ENCODE assay signal across 8 mouse cellular contexts in genomic region chr7:127709261-127709979, GRCm38 (mm10). TPM values are rescaled to one million over a fixed set of nuclear protein-coding genes. Genes with fewer than 3 reads are reported as not detected.
DNase-seq lines count a peak whose midpoint lies in the region; ATAC-seq and TF ChIP-seq lines count a peak whose summit lies in the region.

No protein-coding gene starts in this region.

- peak overlapping the region; percentile 100 for H3K27ac ChIP-seq in kidney, embryonic 15.5 days
- peak overlapping the region; percentile 99 for H3K27ac ChIP-seq in embryonic facial prominence, embryonic 12.5 days
- peak overlapping the region; percentile 98; the same call in 1 of the 2 replicates for H3K27ac ChIP-seq in intestine, embryonic 14.5 days (ENCODE audit: low read depth)
- peak overlapping the region; percentile 43; the same call in 1 of the 2 replicates for H3K27ac ChIP-seq in midbrain, postnatal 0 days (ENCODE audit: low read depth, low read length)

- intact Hi-C loops in left cerebral cortex, postnatal 4 days (cut with DNase I), result loop anchor here (2.0 kb wide), 1 partner anchor 31 kb away; no protein-coding TSS in a partner anchor

- no peak for ATAC-seq in kidney, embryonic 15.5 days (replicated peaks; ENCODE audit: low FRiP score)
- no peak for ATAC-seq in embryonic facial prominence, embryonic 12.5 days (ENCODE audit: insufficient number of reproducible peaks, insufficient read depth, low FRiP score, low TSS enrichment)
- no peak for ATAC-seq in intestine, embryonic 14.5 days (replicated peaks; ENCODE audit: low FRiP score, low TSS enrichment, low read depth)
- no peak for ATAC-seq in midbrain, postnatal 0 days (ENCODE audit: low FRiP score)

- peaks cover 22% of the 10 kb centered on the region for H3K36me3 ChIP-seq in kidney, embryonic 15.5 days
- peaks cover 18% of the 10 kb centered on the region for H3K36me3 ChIP-seq in embryonic facial prominence, embryonic 12.5 days
- H3K36me3 ChIP-seq in intestine, embryonic 14.5 days (ENCODE audit: control insufficient read depth, insufficient read depth, low read length), result peaks cover 23% of the 10 kb centered on the region
- peaks cover 16% of the 10 kb centered on the region; the same call in 1 of the 2 replicates for H3K36me3 ChIP-seq in midbrain, postnatal 0 days (ENCODE audit: insufficient read depth, low read length)

- 72% methylated on average over 5 of the region's 5 CpGs for WGBS in kidney, embryonic 15.5 days
- WGBS in embryonic facial prominence, embryonic 12.5 days, result 72% methylated on average over 5 of the region's 5 CpGs
- 67% methylated on average over 5 of the region's 5 CpGs for WGBS in intestine, embryonic 14.5 days
- WGBS in midbrain, postnatal 0 days, result 77% methylated on average over 5 of the region's 5 CpGs

- no peaks in the 10 kb centered on the region for H3K9me3 ChIP-seq in kidney, embryonic 15.5 days (replicated peaks)
- H3K9me3 ChIP-seq in embryonic facial prominence, embryonic 12.5 days, result no peaks in the 10 kb centered on the region
- no peaks in the 10 kb centered on the region for H3K9me3 ChIP-seq in intestine, embryonic 14.5 days (ENCODE audit: control insufficient read depth, low read length)
- no peaks in the 10 kb centered on the region for H3K9me3 ChIP-seq in midbrain, postnatal 0 days (ENCODE audit: low read length)

- H3K4me2 ChIP-seq in kidney, embryonic 15.5 days, result peak overlapping the region; percentile 79
- peak overlapping the region; percentile 61 for H3K4me2 ChIP-seq in embryonic facial prominence, embryonic 12.5 days (replicated peaks)
- H3K4me2 ChIP-seq in intestine, embryonic 14.5 days (ENCODE audit: low read length), result peak overlapping the region; percentile 73
- peak overlapping the region; percentile 65 for H3K4me2 ChIP-seq in midbrain, postnatal 0 days (ENCODE audit: low read depth, low read length, poor library complexity, severe bottlenecking)

- H3K9ac ChIP-seq in kidney, embryonic 15.5 days, result peak overlapping the region; percentile 78
- H3K9ac ChIP-seq in embryonic facial prominence, embryonic 12.5 days, result peak overlapping the region; percentile 92
- H3K9ac ChIP-seq in intestine, embryonic 14.5 days (ENCODE audit: low read length), result peak overlapping the region; percentile 83; the same call in 1 of the 2 replicates
- H3K9ac ChIP-seq in midbrain, postnatal 0 days (replicated peaks; ENCODE audit: low read length, poor library complexity, severe bottlenecking), result 0 out of 2 replicates have a peak overlapping the region, but pooled peaks have one; percentile 95

- no peak for TF ChIP-seq CTCF in midbrain, postnatal 0 days (IDR thresholded peaks at IDR 0.05)

- H3K4me3 ChIP-seq in kidney, embryonic 15.5 days (replicated peaks), result peak overlapping the region; percentile 85
- H3K4me3 ChIP-seq in embryonic facial prominence, embryonic 12.5 days, result peak overlapping the region; percentile 80
- H3K4me3 ChIP-seq in intestine, embryonic 14.5 days (ENCODE audit: low read depth, low read length), result peak overlapping the region; percentile 63
- peak overlapping the region; percentile 88 for H3K4me3 ChIP-seq in midbrain, postnatal 0 days (ENCODE audit: low read depth, low read length)

- no peak for DNase-seq in kidney, postnatal 14 days
- no peak for DNase-seq in intestine, embryonic 14.5 days (ENCODE audit: low spot score)
- no peak for DNase-seq in midbrain, postnatal 0 days (ENCODE audit: low spot score)
- DNase-seq in MN1 (ENCODE audit: low spot score), result no peak
- DNase-seq in left cerebral cortex, postnatal 4 days, result no peak
- DNase-seq in thymus, postnatal 4 days, result no peak

- H3K4me1 ChIP-seq in kidney, embryonic 15.5 days, result peaks cover 59% of the 10 kb centered on the region
- peaks cover 51% of the 10 kb centered on the region for H3K4me1 ChIP-seq in embryonic facial prominence, embryonic 12.5 days
- peaks cover 35% of the 10 kb centered on the region for H3K4me1 ChIP-seq in intestine, embryonic 14.5 days (replicated peaks; ENCODE audit: control insufficient read depth, insufficient read depth, low read length)
- H3K4me1 ChIP-seq in midbrain, postnatal 0 days (ENCODE audit: insufficient read depth, low read length), result peaks cover 14% of the 10 kb centered on the region; the same call in 1 of the 2 replicates

- H3K27me3 ChIP-seq in kidney, embryonic 15.5 days, result no peaks in the 10 kb centered on the region
- no peaks in the 10 kb centered on the region for H3K27me3 ChIP-seq in embryonic facial prominence, embryonic 12.5 days
- no peaks in the 10 kb centered on the region for H3K27me3 ChIP-seq in intestine, embryonic 14.5 days (replicated peaks; ENCODE audit: control insufficient read depth, insufficient read depth, low read length)
- no peaks in the 10 kb centered on the region for H3K27me3 ChIP-seq in midbrain, postnatal 0 days (ENCODE audit: insufficient read depth, low read length)

RNA-seq across cellular contexts. Expression of gene Bcl7c, which starts 0.7 kb away (rescaled TPM):
- polyA plus RNA-seq in kidney, embryonic 15.5 days (2015; fragmentation: Nextera tagmentation; extraction: Ambion mirVana), result 64.2 and 66.8 TPM in 2 replicates
- polyA plus RNA-seq in embryonic facial prominence, embryonic 12.5 days (2016; fragmentation: Nextera tagmentation; extraction: Ambion mirVana), result 127 and 141 TPM in 2 replicates
- 50.3 and 56.4 TPM in 2 replicates for polyA plus RNA-seq in intestine, embryonic 14.5 days (2014; fragmentation: Nextera tagmentation; extraction: Ambion mirVana)
- 115 and 131 TPM in 2 replicates for total RNA-seq in midbrain, postnatal 0 days (2014; rRNA removed)
- polyA plus RNA-seq in midbrain, postnatal 0 days (2015; fragmentation: Nextera tagmentation; extraction: Ambion mirVana), result 41.3 and 49.2 TPM in 2 replicates
- total RNA-seq in left cerebral cortex, postnatal 4 days (2021), result 10 to 100 TPM; 87.2 to 94.3 TPM

RNA-seq across cellular contexts. Expression of gene Ctf1, which starts 3.1 kb away (rescaled TPM):
- polyA plus RNA-seq in kidney, embryonic 15.5 days (2015; fragmentation: Nextera tagmentation; extraction: Ambion mirVana), result 15.3 and 16.5 TPM in 2 replicates
- 27.7 and 30.5 TPM in 2 replicates for polyA plus RNA-seq in embryonic facial prominence, embryonic 12.5 days (2016; fragmentation: Nextera tagmentation; extraction: Ambion mirVana)
- polyA plus RNA-seq in intestine, embryonic 14.5 days (2014; fragmentation: Nextera tagmentation; extraction: Ambion mirVana), result 13.6 and 14.0 TPM in 2 replicates
- 5.5 and 5.6 TPM in 2 replicates for total RNA-seq in midbrain, postnatal 0 days (2014; rRNA removed)
- 3.2 and 3.8 TPM in 2 replicates for polyA plus RNA-seq in midbrain, postnatal 0 days (2015; fragmentation: Nextera tagmentation; extraction: Ambion mirVana)
- total RNA-seq in left cerebral cortex, postnatal 4 days (2021), result 1 to 10 TPM; 5.3 to 6.5 TPM

RNA-seq across cellular contexts. Expression of gene Ctf2, which starts 22.5 kb away (rescaled TPM):
- 0.31 and 0.33 TPM in 2 replicates for polyA plus RNA-seq in kidney, embryonic 15.5 days (2015; fragmentation: Nextera tagmentation; extraction: Ambion mirVana)
- polyA plus RNA-seq in embryonic facial prominence, embryonic 12.5 days (2016; fragmentation: Nextera tagmentation; extraction: Ambion mirVana), result 0.55 and 0.68 TPM in 2 replicates
- polyA plus RNA-seq in intestine, embryonic 14.5 days (2014; fragmentation: Nextera tagmentation; extraction: Ambion mirVana), result 0.27 and 0.30 TPM in 2 replicates
- not detected in 2 replicates for total RNA-seq in midbrain, postnatal 0 days (2014; rRNA removed)
- not detected in 2 replicates for polyA plus RNA-seq in midbrain, postnatal 0 days (2015; fragmentation: Nextera tagmentation; extraction: Ambion mirVana)
- total RNA-seq in left cerebral cortex, postnatal 4 days (2021), result not detected

RNA-seq across cellular contexts. Expression of gene Fbxl19, which starts 34.9 kb away (rescaled TPM):
- polyA plus RNA-seq in kidney, embryonic 15.5 days (2015; fragmentation: Nextera tagmentation; extraction: Ambion mirVana), result 5.6 and 6.8 TPM in 2 replicates
- polyA plus RNA-seq in embryonic facial prominence, embryonic 12.5 days (2016; fragmentation: Nextera tagmentation; extraction: Ambion mirVana), result 11.8 and 11.9 TPM in 2 replicates
- 3.3 and 4.2 TPM in 2 replicates for polyA plus RNA-seq in intestine, embryonic 14.5 days (2014; fragmentation: Nextera tagmentation; extraction: Ambion mirVana)
- 207 and 221 TPM in 2 replicates for total RNA-seq in midbrain, postnatal 0 days (2014; rRNA removed)
- polyA plus RNA-seq in midbrain, postnatal 0 days (2015; fragmentation: Nextera tagmentation; extraction: Ambion mirVana), result 5.9 and 8.3 TPM in 2 replicates
- total RNA-seq in left cerebral cortex, postnatal 4 days (2021), result 100 to 1,000 TPM; 143 to 148 TPM

Comparison
In these comparisons a context has a peak if more than half of its experiments do, and no peak if none do; other contexts are left out.
1. H3K27ac ChIP-seq: peak in every context shown above with its lines; median percentile 100 in kidney, embryonic 15.5 days; 99 in embryonic facial prominence, embryonic 12.5 days; 98 in intestine, embryonic 14.5 days; 43 in midbrain, postnatal 0 days.